Mouse (Mus musculus) myocyte (in vitro differentiated cells): ENCODE measurements around the gene Mrgprb2.

ENCODE experiments used
- MYOG ChIP-seq, 3 experiments: IDR thresholded peaks; one replicate each; pipeline ENCODE4 v1.6.1; 2011; ENCODE audit warnings: control low read depth in 2 of 3, low read depth in 2 of 3, mild to moderate bottlenecking in 2 of 3; ENCODE audit not compliant: insufficient read length in 2 of 3, control insufficient read depth in 1 of 3, insufficient read depth in 1 of 3
- POLR2A ChIP-seq: IDR thresholded peaks from one replicate; pipeline ENCODE4 v1.6.1; 2011; ENCODE audit warnings: low read depth, mild to moderate bottlenecking, control low read depth, moderate library complexity; ENCODE audit not compliant: insufficient read length
- REST ChIP-seq: IDR thresholded peaks from one replicate; pipeline ENCODE4 v1.6.1; 2011; ENCODE audit warnings: mild to moderate bottlenecking, control low read depth, moderate library complexity; ENCODE audit not compliant: insufficient read depth, insufficient read length
- USF1 ChIP-seq: IDR thresholded peaks from one replicate; pipeline ENCODE4 v1.6.1; 2011; ENCODE audit warnings: low read depth, mild to moderate bottlenecking, control low read depth, moderate library complexity

DNA sequence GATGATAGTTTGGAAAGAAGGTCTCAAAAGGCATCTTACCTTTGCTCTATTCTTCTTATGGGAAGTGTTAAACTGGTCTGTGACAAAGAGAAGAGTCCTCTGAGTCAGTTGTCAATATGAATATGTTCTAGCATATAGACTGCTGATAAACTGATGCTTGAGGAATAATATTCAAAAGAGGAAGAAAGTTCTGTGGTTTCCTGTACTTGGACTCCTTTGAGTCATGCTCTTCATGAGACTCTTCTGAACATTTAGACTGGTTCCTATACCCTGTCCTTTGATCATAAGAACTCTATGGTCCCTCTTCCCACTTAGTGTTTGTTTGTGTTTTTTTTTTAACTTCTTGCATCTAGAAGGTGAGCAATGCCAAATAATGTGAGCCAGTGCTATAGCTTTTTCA lies at the start of gene Mrgprb2:
- TF ChIP-seq POLR2A, result no peak
- TF ChIP-seq REST, result no peak
- no peak for TF ChIP-seq MYOG (IDR thresholded peaks at IDR 0.05; ENCODE audit: control insufficient read depth in 1 of 3, insufficient read depth in 1 of 3, insufficient read length in 2 of 3, low read depth in 2 of 3)
- TF ChIP-seq USF1, result no peak
